Mouse (Mus musculus): Measurements from ENCODE around the gene Kif6. TPM values are rescaled to one million over a fixed set of nuclear protein-coding genes. Genes with fewer than 3 reads are reported as not detected.

The Kif6 gene
- polyA plus RNA-seq (2015; fragmentation: Nextera tagmentation; extraction: Ambion mirVana) = 0.22 and 0.39 TPM in 2 replicates

GRCm38 (mm10) chr17:49614577-49615235 is at the start of gene Kif6:
Gene Kif6, plus strand, starts transcription at chr17:49615136.
- 2% methylated on average over 27 of the region's 27 CpGs for WGBS
- Histone ChIP-seq H3K27ac (ENCODE audit: low read depth, low read length) (no peak within 1 kb of the TSS), H3K4me3 (ENCODE audit: low read depth, low read length) (peak within 1 kb of the TSS; percentile 46), H3K36me3 (ENCODE audit: control insufficient read depth, insufficient read depth) (no peaks in the 10 kb centered on the region), H3K27me3 (replicated peaks; ENCODE audit: control insufficient read depth, insufficient read depth, low read length) (no peaks in the 10 kb centered on the region), H3K4me1 (replicated peaks; ENCODE audit: control insufficient read depth, insufficient read depth, low read length) (no peaks in the 10 kb centered on the region), H3K9ac (ENCODE audit: low read depth, low read length) (no peak within 1 kb of the TSS; the same call in 1 of the 2 replicates), H3K4me2 (replicated peaks; ENCODE audit: low read depth) (peak within 1 kb of the TSS; percentile 92), H3K9me3 (ENCODE audit: control insufficient read depth) (no peaks in the 10 kb centered on the region)
- TF ChIP-seq CTCF (IDR thresholded peaks at IDR 0.05; ENCODE audit: low read depth) = no peak
- peak; percentile 79 for ATAC-seq

GRCm38 (mm10) chr17:49568717-49569116 is 46.2 kb upstream of the Kif6 start:
- Histone ChIP-seq H3K36me3 (ENCODE audit: control insufficient read depth, insufficient read depth) (no peaks in the 10 kb centered on the region), H3K9ac (ENCODE audit: low read depth, low read length) (no peak overlapping the region), H3K27ac (ENCODE audit: low read depth, low read length) (no peak overlapping the region), H3K4me3 (ENCODE audit: low read depth, low read length) (no peak overlapping the region), H3K4me2 (replicated peaks; ENCODE audit: low read depth) (no peak overlapping the region), H3K4me1 (replicated peaks; ENCODE audit: control insufficient read depth, insufficient read depth, low read length) (no peaks in the 10 kb centered on the region), H3K27me3 (replicated peaks; ENCODE audit: control insufficient read depth, insufficient read depth, low read length) (0 out of 2 replicates have a peak, but pooled peaks cover 2% of the 10 kb centered on the region), H3K9me3 (ENCODE audit: control insufficient read depth) (no peaks in the 10 kb centered on the region)
- WGBS = 70% methylated on average over 8 of the region's 8 CpGs
- ATAC-seq = no peak
- TF ChIP-seq CTCF (IDR thresholded peaks at IDR 0.05; ENCODE audit: low read depth) = no peak

- no peak overlapping the region for H3K27ac ChIP-seq (ENCODE audit: low read depth, low read length)
- no peaks in the 10 kb centered on the region for H3K27me3 ChIP-seq (replicated peaks; ENCODE audit: control insufficient read depth, insufficient read depth, low read length)
- no peaks in the 10 kb centered on the region for H3K36me3 ChIP-seq (ENCODE audit: control insufficient read depth, insufficient read depth)
- no peak overlapping the region for H3K4me2 ChIP-seq (replicated peaks; ENCODE audit: low read depth)
- no peaks in the 10 kb centered on the region for H3K4me1 ChIP-seq (replicated peaks; ENCODE audit: control insufficient read depth, insufficient read depth, low read length)
- H3K9ac ChIP-seq (ENCODE audit: low read depth, low read length) = no peak overlapping the region
- WGBS = 93% methylated on average over 3 of the region's 3 CpGs
- H3K9me3 ChIP-seq (ENCODE audit: control insufficient read depth) = no peaks in the 10 kb centered on the region
- ATAC-seq = no peak
- TF ChIP-seq CTCF (IDR thresholded peaks at IDR 0.05; ENCODE audit: low read depth) = no peak
- H3K4me3 ChIP-seq (ENCODE audit: low read depth, low read length) = no peak overlapping the region
Measured at GRCm38 (mm10) chr17:49577321-49577720, 37.6 kb upstream of the Kif6 start.

- ATAC-seq = no peak
- TF ChIP-seq CTCF (IDR thresholded peaks at IDR 0.05; ENCODE audit: low read depth) = no peak
Measured at GRCm38 (mm10) chr17:49582471-49582870, 32.5 kb upstream of the Kif6 start.

GRCm38 (mm10) chr17:49590051-49590450 is 24.9 kb upstream of the Kif6 start:
- ATAC-seq = no peak

More at GRCm38 (mm10) chr17:49582471-49582870, 32.5 kb upstream of the Kif6 start:
- Histone ChIP-seq H3K36me3 (ENCODE audit: control insufficient read depth, insufficient read depth) (no peaks in the 10 kb centered on the region), H3K9ac (ENCODE audit: low read depth, low read length) (no peak overlapping the region), H3K4me3 (ENCODE audit: low read depth, low read length) (no peak overlapping the region), H3K27ac (ENCODE audit: low read depth, low read length) (no peak overlapping the region), H3K4me2 (replicated peaks; ENCODE audit: low read depth) (no peak overlapping the region), H3K27me3 (replicated peaks; ENCODE audit: control insufficient read depth, insufficient read depth, low read length) (no peaks in the 10 kb centered on the region), H3K9me3 (ENCODE audit: control insufficient read depth) (no peaks in the 10 kb centered on the region), H3K4me1 (replicated peaks; ENCODE audit: control insufficient read depth, insufficient read depth, low read length) (no peaks in the 10 kb centered on the region)
- WGBS = 49% methylated on average over 11 of the region's 11 CpGs

GRCm38 (mm10) chr17:49605397-49605796 is 9.5 kb upstream of the Kif6 start:
- no peak overlapping the region for H3K4me3 ChIP-seq (ENCODE audit: low read depth, low read length)
- H3K4me2 ChIP-seq (replicated peaks; ENCODE audit: low read depth) = no peak overlapping the region
- no peaks in the 10 kb centered on the region for H3K9me3 ChIP-seq (ENCODE audit: control insufficient read depth)
- no peak for ATAC-seq
- H3K9ac ChIP-seq (ENCODE audit: low read depth, low read length) = no peak overlapping the region
- 73% methylated on average over 4 of the region's 4 CpGs for WGBS
- TF ChIP-seq CTCF (IDR thresholded peaks at IDR 0.05; ENCODE audit: low read depth) = no peak
- H3K27ac ChIP-seq (ENCODE audit: low read depth, low read length) = no peak overlapping the region
- H3K27me3 ChIP-seq (replicated peaks; ENCODE audit: control insufficient read depth, insufficient read depth, low read length) = no peaks in the 10 kb centered on the region
- no peaks in the 10 kb centered on the region for H3K36me3 ChIP-seq (ENCODE audit: control insufficient read depth, insufficient read depth)
- H3K4me1 ChIP-seq (replicated peaks; ENCODE audit: control insufficient read depth, insufficient read depth, low read length) = no peaks in the 10 kb centered on the region

More at GRCm38 (mm10) chr17:49590051-49590450, 24.9 kb upstream of the Kif6 start:
- TF ChIP-seq CTCF (IDR thresholded peaks at IDR 0.05; ENCODE audit: low read depth) = no peak
- H3K36me3 ChIP-seq (ENCODE audit: control insufficient read depth, insufficient read depth) = no peaks in the 10 kb centered on the region
- H3K27ac ChIP-seq (ENCODE audit: low read depth, low read length) = no peak overlapping the region
- no peaks in the 10 kb centered on the region for H3K9me3 ChIP-seq (ENCODE audit: control insufficient read depth)
- H3K4me1 ChIP-seq (replicated peaks; ENCODE audit: control insufficient read depth, insufficient read depth, low read length) = no peaks in the 10 kb centered on the region
- H3K9ac ChIP-seq (ENCODE audit: low read depth, low read length) = no peak overlapping the region
- 35% methylated on average over 8 of the region's 8 CpGs for WGBS
- no peak overlapping the region for H3K4me3 ChIP-seq (ENCODE audit: low read depth, low read length)
- no peaks in the 10 kb centered on the region for H3K27me3 ChIP-seq (replicated peaks; ENCODE audit: control insufficient read depth, insufficient read depth, low read length)
- no peak overlapping the region for H3K4me2 ChIP-seq (replicated peaks; ENCODE audit: low read depth)
